In the genomic region with DNA sequence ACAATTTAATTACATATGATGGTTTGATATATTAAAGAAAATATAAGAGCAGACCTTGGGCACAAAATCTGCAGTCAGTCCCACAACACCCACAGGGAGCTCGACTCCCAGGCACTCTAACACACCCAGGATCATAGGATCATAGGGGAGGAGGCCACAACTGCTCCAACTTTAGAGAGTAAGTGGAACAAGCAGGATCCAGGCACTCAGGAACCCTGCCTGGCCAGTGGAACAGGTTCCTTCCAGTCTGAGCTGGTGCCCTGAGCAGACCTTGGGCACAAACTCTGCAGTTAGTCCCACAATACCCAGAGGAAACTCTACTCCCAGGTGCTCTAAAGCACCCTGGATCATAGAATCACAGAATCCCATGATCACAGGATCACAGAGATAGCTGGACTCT, we compare ENCODE assay signal across 27 mouse cellular contexts. TPM values are rescaled to one million over a fixed set of nuclear protein-coding genes. Genes with fewer than 3 reads are reported as not detected.
DNase-seq lines count a peak whose midpoint lies in the region; ATAC-seq and TF ChIP-seq lines count a peak whose summit lies in the region.
"Had no signal": no experiment of that assay in that cellular context is flagged by ENCODE, and none has a peak within 500 bp of the region (broad histone marks: within the 10 kb centered on the region; RNA-seq: fewer than 3 reads in every experiment).

No protein-coding gene starts in this region.

- no peaks in the 10 kb centered on the region for H3K9me3 ChIP-seq in kidney, embryonic 15.5 days (replicated peaks)
- H3K9me3 ChIP-seq in intestine, postnatal 0 days (ENCODE audit: control insufficient read depth): no peaks in the 10 kb centered on the region
- H3K9me3 ChIP-seq: embryonic facial prominence, embryonic 15.5 days; forebrain, embryonic 10.5 days had no signal

- no peak overlapping the region for H3K27ac ChIP-seq in kidney, embryonic 15.5 days
- H3K27ac ChIP-seq in intestine, postnatal 0 days (ENCODE audit: low read depth, low read length): no peak overlapping the region
- H3K27ac ChIP-seq: embryonic facial prominence, embryonic 15.5 days; forebrain, embryonic 10.5 days; heart, adult 2 months; hindbrain, embryonic 10.5 days; hindbrain, embryonic 14.5 days had no signal

- no peaks in the 10 kb centered on the region for H3K36me3 ChIP-seq in kidney, embryonic 15.5 days
- no peaks in the 10 kb centered on the region for H3K36me3 ChIP-seq in intestine, postnatal 0 days (ENCODE audit: control insufficient read depth, insufficient read depth)
- H3K36me3 ChIP-seq: embryonic facial prominence, embryonic 15.5 days; forebrain, embryonic 10.5 days; heart, embryonic 12.5 days; hindbrain, embryonic 10.5 days had no signal

- intact Hi-C loops in left cerebral cortex, postnatal 14 days (cut with DNase I): no loop called here

- no peak overlapping the region for H3K4me2 ChIP-seq in kidney, embryonic 15.5 days
- H3K4me2 ChIP-seq in intestine, postnatal 0 days (replicated peaks; ENCODE audit: low read depth): no peak overlapping the region
- H3K4me2 ChIP-seq: embryonic facial prominence, embryonic 15.5 days; heart, embryonic 12.5 days; hindbrain, embryonic 14.5 days had no signal

- H3K27me3 ChIP-seq in kidney, embryonic 15.5 days: no peaks in the 10 kb centered on the region
- H3K27me3 ChIP-seq in intestine, postnatal 0 days (replicated peaks; ENCODE audit: control insufficient read depth, insufficient read depth, low read length): no peaks in the 10 kb centered on the region
- H3K27me3 ChIP-seq: CH12.LX; embryonic facial prominence, embryonic 15.5 days; heart, embryonic 12.5 days had no signal

- WGBS in kidney, embryonic 15.5 days: 39% methylated on average over 1 of the region's 1 CpGs
- WGBS in intestine, postnatal 0 days: 29% methylated on average over 1 of the region's 1 CpGs

- H3K4me1 ChIP-seq in kidney, embryonic 15.5 days: no peaks in the 10 kb centered on the region
- no peaks in the 10 kb centered on the region for H3K4me1 ChIP-seq in intestine, postnatal 0 days (replicated peaks; ENCODE audit: control insufficient read depth, insufficient read depth, low read length)
- H3K4me1 ChIP-seq: embryonic facial prominence, embryonic 15.5 days; forebrain, embryonic 10.5 days; heart, embryonic 12.5 days; hindbrain, embryonic 10.5 days had no signal

- TF ChIP-seq CTCF in intestine, postnatal 0 days (IDR thresholded peaks at IDR 0.05; ENCODE audit: low read depth): no peak

- H3K9ac ChIP-seq in kidney, embryonic 15.5 days: no peak overlapping the region
- H3K9ac ChIP-seq in intestine, postnatal 0 days (ENCODE audit: low read depth, low read length): no peak overlapping the region
- H3K9ac ChIP-seq: embryonic facial prominence, embryonic 15.5 days; heart, embryonic 12.5 days; hindbrain, embryonic 14.5 days had no signal

- no peak for ATAC-seq in kidney, embryonic 15.5 days (replicated peaks; ENCODE audit: low FRiP score)
- no peak for ATAC-seq in intestine, postnatal 0 days
- ATAC-seq: forebrain, embryonic 14.5 days had no signal

- peak; percentile 24 for DNase-seq in kidney, adult 18-20 months
- DNase-seq in kidney, adult 8-10 months: peak; percentile 7 to 24
- peak; percentile 20 for DNase-seq in kidney, postnatal 14 days
- DNase-seq in left cerebral cortex, postnatal 14 days (ENCODE audit: low spot score in 2 of 2): no peak
- DNase-seq: adrenal gland, adult 2 months; adrenal gland, postnatal 25 days; cerebellum, adult 8-10 months; cerebellum, postnatal 14 days; embryo, embryonic 11 days; heart, adult 2 months had no signal

- H3K4me3 ChIP-seq in kidney, embryonic 15.5 days (replicated peaks): no peak overlapping the region
- no peak overlapping the region for H3K4me3 ChIP-seq in intestine, postnatal 0 days (ENCODE audit: low read depth, low read length)
- H3K4me3 ChIP-seq: embryonic facial prominence, embryonic 15.5 days; erythroblast, embryonic 14.5 days; forebrain, embryonic 10.5 days; heart, adult 2 months; heart, embryonic 12.5 days; hindbrain, embryonic 10.5 days had no signal

RNA-seq across cellular contexts. Expression of a gene that starts 11.2 kb away (rescaled TPM):
- not detected in 2 replicates for polyA plus RNA-seq in kidney, embryonic 15.5 days (2015; fragmentation: Nextera tagmentation; extraction: Ambion mirVana)
- not detected for total RNA-seq in left cerebral cortex, postnatal 14 days (2021)
- polyA plus RNA-seq in intestine, postnatal 0 days (2015; fragmentation: Nextera tagmentation; extraction: Ambion mirVana): not detected in 2 replicates
- total RNA-seq: adrenal gland, adult 2 months; adrenal gland, postnatal 25 days; CH12.LX; common myeloid progenitor, adult 5-6 weeks; ES-E14; gastrocnemius, adult 8-10 months; gastrocnemius, postnatal 4 days; heart, adult 2 months; heart, postnatal 25 days had no signal
- polyA plus RNA-seq: adrenal gland, adult 2 months; embryonic facial prominence, embryonic 11.5 days; embryonic facial prominence, embryonic 15.5 days; erythroblast, embryonic 14.5 days; forebrain, embryonic 10.5 days; forebrain, embryonic 14.5 days; heart, adult 2 months; heart, embryonic 12.5 days; heart, embryonic 16.5 days; hindbrain, embryonic 10.5 days; hindbrain, embryonic 14.5 days had no signal

RNA-seq across cellular contexts. Expression of a gene that starts 21.2 kb away (rescaled TPM):
- polyA plus RNA-seq in kidney, embryonic 15.5 days (2015; fragmentation: Nextera tagmentation; extraction: Ambion mirVana): not detected in 2 replicates
- not detected for total RNA-seq in left cerebral cortex, postnatal 14 days (2021)
- polyA plus RNA-seq in intestine, postnatal 0 days (2015; fragmentation: Nextera tagmentation; extraction: Ambion mirVana): not detected in 2 replicates
- total RNA-seq: adrenal gland, adult 2 months; adrenal gland, postnatal 25 days; CH12.LX; common myeloid progenitor, adult 5-6 weeks; ES-E14; gastrocnemius, adult 8-10 months; gastrocnemius, postnatal 4 days; heart, adult 2 months; heart, postnatal 25 days had no signal
- polyA plus RNA-seq: adrenal gland, adult 2 months; embryonic facial prominence, embryonic 11.5 days; embryonic facial prominence, embryonic 15.5 days; erythroblast, embryonic 14.5 days; forebrain, embryonic 10.5 days; forebrain, embryonic 14.5 days; heart, adult 2 months; heart, embryonic 12.5 days; heart, embryonic 16.5 days; hindbrain, embryonic 10.5 days; hindbrain, embryonic 14.5 days had no signal

RNA-seq across cellular contexts. Expression of a gene that starts 21.3 kb away (rescaled TPM):
- not detected in 2 replicates for polyA plus RNA-seq in kidney, embryonic 15.5 days (2015; fragmentation: Nextera tagmentation; extraction: Ambion mirVana)
- total RNA-seq in left cerebral cortex, postnatal 14 days (2021): not detected
- polyA plus RNA-seq in intestine, postnatal 0 days (2015; fragmentation: Nextera tagmentation; extraction: Ambion mirVana): not detected in 2 replicates
- total RNA-seq: adrenal gland, adult 2 months; adrenal gland, postnatal 25 days; CH12.LX; common myeloid progenitor, adult 5-6 weeks; ES-E14; gastrocnemius, adult 8-10 months; gastrocnemius, postnatal 4 days; heart, adult 2 months; heart, postnatal 25 days had no signal
- polyA plus RNA-seq: adrenal gland, adult 2 months; embryonic facial prominence, embryonic 11.5 days; embryonic facial prominence, embryonic 15.5 days; erythroblast, embryonic 14.5 days; forebrain, embryonic 10.5 days; forebrain, embryonic 14.5 days; heart, adult 2 months; heart, embryonic 12.5 days; heart, embryonic 16.5 days; hindbrain, embryonic 10.5 days; hindbrain, embryonic 14.5 days had no signal

RNA-seq across cellular contexts. Expression of a gene that starts 28.3 kb away (rescaled TPM):
- not detected in 2 replicates for polyA plus RNA-seq in kidney, embryonic 15.5 days (2015; fragmentation: Nextera tagmentation; extraction: Ambion mirVana)
- total RNA-seq in left cerebral cortex, postnatal 14 days (2021): not detected
- not detected in 2 replicates for polyA plus RNA-seq in intestine, postnatal 0 days (2015; fragmentation: Nextera tagmentation; extraction: Ambion mirVana)
- total RNA-seq: adrenal gland, adult 2 months; adrenal gland, postnatal 25 days; CH12.LX; common myeloid progenitor, adult 5-6 weeks; ES-E14; gastrocnemius, adult 8-10 months; gastrocnemius, postnatal 4 days; heart, adult 2 months; heart, postnatal 25 days had no signal
- polyA plus RNA-seq: adrenal gland, adult 2 months; embryonic facial prominence, embryonic 11.5 days; embryonic facial prominence, embryonic 15.5 days; erythroblast, embryonic 14.5 days; forebrain, embryonic 10.5 days; forebrain, embryonic 14.5 days; heart, adult 2 months; heart, embryonic 12.5 days; heart, embryonic 16.5 days; hindbrain, embryonic 10.5 days; hindbrain, embryonic 14.5 days had no signal

RNA-seq across cellular contexts. Expression of a gene that starts 35.7 kb away (rescaled TPM):
- polyA plus RNA-seq in kidney, embryonic 15.5 days (2015; fragmentation: Nextera tagmentation; extraction: Ambion mirVana): not detected in 2 replicates
- not detected for total RNA-seq in left cerebral cortex, postnatal 14 days (2021)
- not detected in 2 replicates for polyA plus RNA-seq in intestine, postnatal 0 days (2015; fragmentation: Nextera tagmentation; extraction: Ambion mirVana)
- total RNA-seq: adrenal gland, adult 2 months; adrenal gland, postnatal 25 days; CH12.LX; common myeloid progenitor, adult 5-6 weeks; ES-E14; gastrocnemius, adult 8-10 months; gastrocnemius, postnatal 4 days; heart, adult 2 months; heart, postnatal 25 days had no signal
- polyA plus RNA-seq: adrenal gland, adult 2 months; embryonic facial prominence, embryonic 11.5 days; embryonic facial prominence, embryonic 15.5 days; erythroblast, embryonic 14.5 days; forebrain, embryonic 10.5 days; forebrain, embryonic 14.5 days; heart, adult 2 months; heart, embryonic 12.5 days; heart, embryonic 16.5 days; hindbrain, embryonic 10.5 days; hindbrain, embryonic 14.5 days had no signal

Comparison
In these comparisons a context has a peak if more than half of its experiments do, and no peak if none do; other contexts are left out.
1. DNase-seq: peak in kidney, adult 18-20 months (single experiment), kidney, adult 8-10 months (2 of 2) and kidney, postnatal 14 days (single experiment); none in left cerebral cortex, postnatal 14 days (0 of 2).